Mouse (Mus musculus) spleen, postnatal 36 days (tissue): ENCODE results near the gene Lilra6.
A peak's percentile ranks its signal among the peaks of the same experiment; 100 is the strongest.
"Not testable (repeated sequence)": the region's sequence is repeated elsewhere in the genome, so short reads cannot be mapped to it uniquely, and the experiment has no call there.

ENCODE experiments used
- DNase-seq, 2 experiments: peaks; one replicate each; pipeline ENCODE4 v3.0.0; 2022; ENCODE audit warnings: low spot score in 2 of 2, mixed read lengths in 1 of 2

Gene Lilra6

DNA sequence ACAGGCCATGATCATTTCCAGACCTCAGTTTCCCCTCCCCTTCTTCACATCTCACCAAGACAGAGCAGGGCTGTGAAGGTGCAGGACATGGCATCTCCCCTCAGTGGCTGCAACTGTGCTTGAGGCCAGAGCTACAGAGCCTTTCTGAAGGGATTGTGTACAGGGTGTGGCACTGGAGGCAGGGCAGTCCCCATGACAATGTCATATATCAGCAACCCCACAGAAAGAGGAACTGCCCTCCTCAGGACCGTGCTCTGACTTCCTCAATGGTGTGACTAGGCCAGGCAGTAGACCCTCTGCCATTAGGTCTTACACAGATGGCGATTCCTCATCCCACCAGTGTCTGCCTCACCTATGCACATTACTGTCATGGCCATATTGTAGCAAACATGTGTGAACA lies at the start of gene Lilra6:
Gene Lilra6 (minus strand): TSS at position 117 of the 400 bp plus-strand sequence.
- DNase-seq: peak; percentile 65 to 67

DNA sequence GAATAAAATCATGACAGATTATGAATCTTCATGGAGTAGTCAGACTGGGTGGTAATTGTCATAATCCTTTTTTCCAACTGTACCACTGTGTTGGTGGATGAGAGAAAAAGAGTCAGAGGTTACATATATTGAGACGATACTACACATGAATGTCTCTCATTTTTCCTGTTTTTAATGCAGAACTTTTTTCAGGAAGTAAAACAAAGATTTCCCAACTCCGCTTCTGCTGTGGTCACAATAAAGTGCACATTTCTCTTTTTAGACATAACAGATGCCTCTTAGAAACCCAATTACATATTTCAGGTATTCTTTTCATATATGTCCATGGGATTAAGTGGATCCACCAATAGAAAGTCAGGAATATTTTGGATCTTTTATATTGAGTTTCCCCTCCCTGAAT lies 46.7 kb upstream of the Lilra6 start:
- no peak for DNase-seq

DNA sequence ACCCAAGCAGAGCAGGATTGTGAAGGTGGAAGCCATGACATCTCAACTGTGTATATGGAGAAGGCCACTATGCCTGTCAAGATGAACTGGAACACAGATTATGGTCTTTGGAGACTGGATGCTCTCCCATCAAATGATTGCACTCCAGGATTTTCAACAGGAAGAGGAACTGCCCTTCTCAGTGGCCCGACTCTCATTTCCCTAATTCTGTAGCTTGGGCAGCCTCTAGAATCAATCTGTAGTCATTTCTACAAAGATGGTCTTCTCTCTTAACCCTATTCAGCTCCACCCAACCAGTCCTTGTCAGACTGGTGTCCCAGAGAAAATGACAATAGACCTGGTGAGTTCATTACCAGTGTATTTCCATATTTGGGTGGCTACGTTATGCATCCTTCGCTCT lies 42.1 kb upstream of the Lilra6 start:
- no peak for DNase-seq

DNA sequence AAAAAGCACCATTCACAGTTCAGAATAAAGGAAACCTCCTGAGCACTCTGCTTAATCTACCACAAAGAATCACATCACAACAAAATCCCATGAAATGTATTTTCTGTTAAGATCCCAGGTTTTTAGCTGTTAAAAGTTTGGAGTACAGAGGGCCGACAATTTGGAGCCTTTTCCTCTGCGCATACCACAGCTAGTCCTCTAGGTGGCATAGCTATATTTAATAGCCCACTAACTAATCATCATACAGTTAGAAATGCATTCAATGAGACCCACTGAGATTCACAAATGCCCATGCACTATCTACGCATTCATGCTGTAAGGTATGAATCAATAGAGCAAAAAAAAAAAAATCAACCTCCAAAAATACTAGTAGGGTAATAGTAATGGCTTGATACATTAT lies 33.9 kb upstream of the Lilra6 start:
- no peak for DNase-seq

DNA sequence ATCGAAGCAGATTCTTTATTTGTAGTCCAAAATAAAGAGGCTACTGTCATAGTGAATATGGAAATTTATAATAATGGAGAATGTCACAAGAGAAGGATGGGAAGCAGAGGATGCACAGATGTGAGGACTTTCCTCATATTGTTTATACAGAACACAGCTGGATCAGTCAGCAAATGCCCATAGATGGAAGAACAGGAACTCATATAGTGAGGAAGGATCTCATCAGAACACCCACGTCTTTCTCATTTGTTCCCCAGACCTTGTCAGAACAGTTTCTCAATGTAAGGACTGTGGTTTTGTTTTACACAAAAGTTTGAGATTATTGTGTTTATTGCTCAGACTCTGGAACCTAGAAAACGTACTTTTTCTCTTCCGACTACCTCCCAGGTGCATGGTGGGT lies 32.9 kb upstream of the Lilra6 start:
- no peak for DNase-seq

DNA sequence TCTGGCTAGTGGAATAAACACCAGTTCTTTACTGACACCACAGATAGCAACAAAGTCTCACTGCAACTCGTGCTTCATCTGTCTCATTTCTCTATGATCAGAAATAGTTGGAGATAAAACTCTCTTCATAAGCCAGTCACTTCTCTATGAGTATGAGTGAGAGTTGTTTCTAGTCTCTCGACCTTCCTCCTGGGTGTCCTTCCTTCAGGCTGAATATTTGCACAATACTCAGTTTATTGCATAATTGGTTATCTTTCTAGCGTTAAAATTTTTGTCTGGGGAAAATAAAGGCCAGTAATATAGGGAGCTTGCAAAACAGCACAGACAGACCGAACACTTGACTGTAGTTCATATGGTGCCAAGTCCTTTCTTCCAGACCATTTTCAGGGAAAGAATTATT lies 30.8 kb upstream of the Lilra6 start:
- DNase-seq: no peak

DNA sequence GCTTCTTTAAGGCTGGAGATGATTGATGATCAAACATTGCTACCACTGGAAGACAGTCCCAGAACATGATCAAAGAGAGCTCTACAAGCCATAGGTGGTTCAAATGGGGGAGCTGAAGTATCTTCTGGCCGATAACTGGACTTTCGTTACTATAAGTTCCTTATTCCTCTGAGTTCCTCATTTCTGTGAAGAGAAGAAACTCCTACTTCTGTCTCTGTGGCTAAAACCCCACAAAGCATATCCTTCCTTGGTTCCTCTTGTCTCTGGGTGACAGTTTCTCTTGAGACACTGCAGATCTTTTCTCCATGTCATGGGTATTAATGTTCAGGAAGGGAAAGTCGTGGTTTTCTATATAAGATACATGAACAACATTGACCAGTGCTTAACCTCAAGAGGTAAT lies 25.6 kb upstream of the Lilra6 start:
- DNase-seq: peak; percentile 34 to 57

DNA sequence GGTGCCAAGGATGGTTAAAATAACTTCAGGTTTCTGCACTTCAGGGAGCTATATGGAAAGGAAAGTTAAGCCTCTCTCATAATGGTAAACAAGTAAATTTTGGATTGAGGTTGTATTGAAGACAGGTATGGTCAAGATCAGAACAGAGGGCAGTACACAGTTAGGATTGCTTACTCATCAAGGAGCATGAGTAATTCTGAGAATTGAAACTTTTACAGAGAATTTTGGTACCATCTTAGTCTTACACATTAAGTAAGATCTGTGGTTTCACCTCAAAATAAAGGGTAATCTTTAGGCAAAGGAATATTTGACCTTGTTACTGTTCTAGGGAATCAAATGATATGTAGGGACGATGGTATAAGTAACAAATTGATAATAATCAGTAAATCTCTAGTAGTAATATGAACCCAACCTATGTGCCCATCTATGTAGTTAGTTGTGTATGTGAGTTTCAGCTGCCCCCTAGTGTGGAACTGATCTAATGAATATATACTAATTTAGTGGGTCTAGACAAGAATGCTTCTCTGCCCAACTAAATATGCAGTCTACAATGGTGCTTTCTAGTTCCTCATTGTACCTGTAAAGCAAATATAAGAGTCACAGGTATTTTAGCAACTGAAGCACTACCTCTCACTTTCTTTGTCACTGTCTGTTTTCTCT lies 24.7 kb upstream of the Lilra6 start:
- peak in 1 of 2 experiments; percentile 19 for DNase-seq

DNA sequence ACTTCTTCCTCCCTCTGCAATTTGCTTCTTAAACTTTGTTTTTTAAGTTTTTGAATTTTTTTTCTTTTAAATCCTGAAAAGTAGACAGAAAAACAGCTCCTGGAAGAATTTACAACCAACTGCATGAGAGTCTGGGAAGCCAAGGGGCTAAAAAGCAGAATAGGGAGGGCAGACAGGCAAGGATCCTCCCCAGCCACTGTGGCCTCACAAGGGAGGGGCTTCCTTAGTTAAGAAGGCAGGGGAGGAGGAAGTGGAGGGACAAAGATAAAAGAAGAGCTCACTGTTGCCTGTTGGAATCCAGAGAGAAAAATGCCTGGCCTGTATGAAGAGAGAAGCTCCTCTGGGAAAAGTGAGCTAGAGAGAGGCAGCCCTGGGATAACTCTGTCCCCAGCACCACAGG lies 20.2 kb upstream of the Lilra6 start:
- peak in 1 of 2 experiments; percentile 5 for DNase-seq

DNA sequence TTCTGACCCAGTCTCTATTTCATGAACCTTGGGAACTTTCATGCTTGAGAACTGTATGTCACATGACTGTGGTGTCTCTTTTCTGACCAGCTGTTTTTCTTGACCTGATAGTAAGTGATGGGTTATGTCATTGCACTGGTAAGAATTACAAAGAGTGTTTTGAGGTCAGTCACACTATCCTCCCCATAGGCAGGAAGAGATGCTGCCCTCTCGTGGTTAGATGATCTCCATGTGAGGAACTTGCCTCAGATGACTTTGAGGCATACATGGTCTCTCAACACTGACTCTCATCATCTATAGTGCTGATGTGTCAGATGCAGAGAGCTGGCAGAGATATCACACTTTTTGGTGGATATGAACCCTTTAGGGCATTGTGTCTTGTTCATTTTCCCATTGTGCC lies 11.6 kb downstream of the Lilra6 start:
- DNase-seq: peak; percentile 20 to 30

DNA sequence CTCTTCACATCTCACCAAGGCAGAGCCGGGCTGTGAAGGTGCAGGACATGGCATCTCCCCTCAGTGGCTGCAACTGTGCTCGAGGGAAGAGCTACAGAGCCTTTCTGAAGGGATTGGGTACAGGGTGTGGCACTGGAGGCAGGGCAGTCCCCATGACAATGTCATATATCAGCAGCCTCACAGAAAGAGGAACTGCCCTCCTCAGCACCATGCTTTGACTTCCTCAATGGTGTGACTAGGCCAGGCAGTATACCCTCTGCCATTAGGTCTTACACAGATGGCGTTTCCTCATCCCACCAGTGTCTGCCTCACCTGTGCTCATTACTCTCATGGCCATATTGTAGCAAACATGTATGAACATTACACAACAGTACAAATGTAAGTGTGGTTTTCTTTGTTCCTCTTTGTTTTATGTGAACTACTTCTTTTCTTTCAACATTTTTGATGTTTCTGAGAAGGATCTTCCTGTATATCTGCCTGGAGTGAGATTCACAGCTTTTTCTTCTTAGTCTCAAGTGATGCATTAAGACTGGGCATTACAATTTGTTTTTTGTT lies 17.2 kb downstream of the Lilra6 start, which contains the start of gene Gm14548:
Gene Gm14548 (minus strand): TSS at position 85 of the 555 bp plus-strand sequence.
- DNase-seq: peak; percentile 76 to 79

DNA sequence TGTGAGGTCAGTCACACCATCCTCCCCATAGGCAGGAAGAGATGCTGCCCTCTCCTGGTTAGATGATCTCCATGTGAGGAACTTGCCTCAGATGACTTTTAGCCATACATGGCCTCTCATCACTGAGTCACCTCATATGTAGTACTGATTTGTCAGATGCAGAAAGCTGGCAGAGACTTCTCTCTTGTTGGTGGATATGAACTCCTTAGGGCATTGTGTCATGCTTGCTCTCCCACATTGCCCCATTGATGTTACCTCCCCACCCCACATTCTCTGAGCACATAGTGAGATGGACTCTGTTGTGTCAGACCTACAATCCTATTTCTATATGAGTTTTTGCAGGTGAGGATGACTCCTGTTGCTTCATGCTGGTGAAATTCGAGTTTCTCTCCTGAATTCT lies 40.3 kb downstream of the Lilra6 start:
- not testable (repeated sequence) for DNase-seq
